Mouse (Mus musculus) C2C12 (cell line): ENCODE results near the gene Pik3r5.

ENCODE experiments used
- CEBPB ChIP-seq: IDR thresholded peaks from one replicate; pipeline ENCODE4 v1.6.1; 2011; ENCODE audit warnings: low read depth, mild to moderate bottlenecking, control low read depth, moderate library complexity
- CTCF ChIP-seq: IDR thresholded peaks from one replicate; pipeline ENCODE4 v1.5.1; 2011; ENCODE audit not compliant: control insufficient read depth, insufficient read depth, insufficient read length
- MAX ChIP-seq: IDR thresholded peaks from one replicate; pipeline ENCODE4 v1.6.1; 2011; ENCODE audit warnings: mild to moderate bottlenecking, control low read depth
- MYOD1 ChIP-seq: IDR thresholded peaks from one replicate; pipeline ENCODE4 v1.6.1; 2011; ENCODE audit warnings: low read depth; ENCODE audit not compliant: control insufficient read depth, insufficient read length
- MYOG ChIP-seq: IDR thresholded peaks from one replicate; pipeline ENCODE4 v1.6.1; 2011; ENCODE audit not compliant: control insufficient read depth, insufficient read length; ENCODE audit errors: extremely low read depth

DNA sequence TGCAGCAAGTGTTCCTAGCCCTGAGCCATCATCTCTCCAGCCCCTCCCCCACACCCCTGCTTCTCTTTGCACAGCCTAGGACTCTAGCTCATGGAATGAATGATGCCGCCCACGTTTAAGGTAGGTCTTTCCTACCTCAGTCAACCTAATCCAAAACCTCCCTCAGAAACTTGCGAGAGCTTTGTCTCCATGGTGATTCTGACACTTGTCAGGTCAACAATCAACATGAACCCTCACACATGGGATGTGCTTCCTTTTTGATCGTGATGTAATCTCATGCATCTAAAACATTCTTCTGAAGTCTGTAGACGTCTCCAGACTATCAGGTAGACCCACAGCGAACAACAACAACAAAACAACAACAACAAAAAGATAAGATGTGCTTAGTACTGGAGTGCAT lies 21.4 kb downstream of the Pik3r5 start:
- TF ChIP-seq CTCF (no peak), MYOG (no peak), MAX (no peak), MYOD1 (no peak), CEBPB (no peak)
